In the genomic region with DNA sequence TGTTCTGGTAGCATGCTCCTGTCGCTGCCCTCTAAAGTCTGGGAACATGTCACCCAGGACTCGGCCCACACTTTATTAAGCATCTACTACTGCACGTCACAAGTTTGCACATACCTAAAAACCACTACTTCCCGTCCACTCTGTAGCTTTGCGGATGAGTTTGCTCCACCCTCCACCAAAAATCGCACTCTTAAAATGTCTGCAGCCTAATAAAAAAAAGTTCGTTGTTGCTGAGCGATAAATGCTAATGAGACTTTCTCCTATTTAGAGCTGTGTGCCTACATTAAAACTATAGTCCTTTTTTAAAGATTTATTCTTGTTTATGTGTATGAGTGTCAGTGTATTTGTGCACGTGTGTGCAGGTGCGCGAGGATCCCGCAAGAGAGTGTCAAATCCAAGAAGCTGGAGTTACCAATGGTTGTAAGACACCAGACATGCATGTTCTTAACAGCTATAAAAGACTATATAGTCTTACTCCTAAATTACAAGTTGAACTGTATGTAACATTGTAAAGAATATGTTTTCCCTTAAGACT, we compare ENCODE assay signal across 8 mouse cellular contexts. TPM values are rescaled to one million over a fixed set of nuclear protein-coding genes. Genes with fewer than 3 reads are reported as not detected.
DNase-seq lines count a peak whose midpoint lies in the region; ATAC-seq and TF ChIP-seq lines count a peak whose summit lies in the region.

No protein-coding gene starts in this region.

- H3K27ac ChIP-seq in left cerebral cortex, adult 2 months = peak overlapping the region; percentile 6; the same call in 1 of the 2 replicates
- H3K27ac ChIP-seq in intestine, embryonic 14.5 days (ENCODE audit: low read depth) = peak overlapping the region; percentile 73

- H3K9ac ChIP-seq in intestine, embryonic 14.5 days (ENCODE audit: low read length) = peak overlapping the region; percentile 78

- H3K4me1 ChIP-seq in intestine, embryonic 14.5 days (replicated peaks; ENCODE audit: control insufficient read depth, insufficient read depth, low read length) = peaks cover 15% of the 10 kb centered on the region

- no peak; the same call in 1 of the 2 replicates for ATAC-seq in intestine, embryonic 14.5 days (replicated peaks; ENCODE audit: low FRiP score, low TSS enrichment, low read depth)
- ATAC-seq in monocyte, adult 5-6 weeks (replicated peaks; ENCODE audit: insufficient number of reproducible peaks, low FRiP score, low TSS enrichment, poor library complexity, severe bottlenecking) = peak; percentile 59

- peaks cover 10% of the 10 kb centered on the region for H3K36me3 ChIP-seq in intestine, embryonic 14.5 days (ENCODE audit: control insufficient read depth, insufficient read depth, low read length)

- no peak for DNase-seq in left cerebral cortex, adult 2 months (ENCODE audit: extremely low spot score in 1 of 2, low spot score in 2 of 2)
- DNase-seq in left cerebral cortex, postnatal 36 days (ENCODE audit: low spot score in 2 of 2) = no peak
- peak; percentile 12 for DNase-seq in c-Kit-positive CD71-positive TER-119-positive erythroid progenitor cells, embryonic 14.5 days (ENCODE audit: low spot score)
- DNase-seq in intestine, embryonic 14.5 days (ENCODE audit: low spot score) = no peak
- DNase-seq in ovary, adult 18-20 months (ENCODE audit: low spot score) = no peak
- no peak for DNase-seq in T-cell, adult 2 months (ENCODE audit: low spot score)
- DNase-seq in embryo, embryonic 11 days = no peak

- 42% methylated on average over 12 of the region's 12 CpGs for WGBS in intestine, embryonic 14.5 days

- peak overlapping the region; percentile 88 for H3K4me3 ChIP-seq in left cerebral cortex, adult 2 months
- peak overlapping the region; percentile 61 for H3K4me3 ChIP-seq in intestine, embryonic 14.5 days (ENCODE audit: low read depth, low read length)

- H3K9me3 ChIP-seq in intestine, embryonic 14.5 days (ENCODE audit: control insufficient read depth, low read length) = no peaks in the 10 kb centered on the region

- peak overlapping the region; percentile 65 for H3K4me2 ChIP-seq in intestine, embryonic 14.5 days (ENCODE audit: low read length)

- intact Hi-C loops in left cerebral cortex, adult 2 months (cut with DNase I) = loop anchor here (5.0 kb wide), 1 partner anchor 39 kb away; the partner anchor contains the start of gene Slc25a3
- intact Hi-C loops in left cerebral cortex, postnatal 36 days (cut with DNase I) = loop anchor here (5.0 kb wide), 1 partner anchor 39 kb away; the partner anchor contains the start of gene Slc25a3

- TF ChIP-seq CTCF in left cerebral cortex, adult 2 months (IDR thresholded peaks at IDR 0.05) = no peak

- H3K27me3 ChIP-seq in intestine, embryonic 14.5 days (replicated peaks; ENCODE audit: control insufficient read depth, insufficient read depth, low read length) = no peaks in the 10 kb centered on the region

RNA-seq across cellular contexts. Expression of gene Ikbip, which starts 0.7 kb away (rescaled TPM):
- 10 to 100 TPM; 11.3 to 13.8 TPM for total RNA-seq in left cerebral cortex, adult 2 months (2021)
- 10 to 100 TPM; 12.5 to 13.3 TPM for total RNA-seq in left cerebral cortex, postnatal 36 days (2021)
- 37.2 and 40.2 TPM in 2 replicates for polyA plus RNA-seq in intestine, embryonic 14.5 days (2014; fragmentation: Nextera tagmentation; extraction: Ambion mirVana)
- 11.6 to 20.6 TPM (median 15.8 TPM) in 3 replicates for total RNA-seq in monocyte, adult 5-6 weeks (2017)

RNA-seq across cellular contexts. Expression of gene Apaf1, which starts 0.9 kb away (rescaled TPM):
- total RNA-seq in left cerebral cortex, adult 2 months (2021) = 10 to 100 TPM; 11.0 to 13.7 TPM
- 10 to 100 TPM; 11.4 to 12.8 TPM for total RNA-seq in left cerebral cortex, postnatal 36 days (2021)
- 25.9 and 28.0 TPM in 2 replicates for polyA plus RNA-seq in intestine, embryonic 14.5 days (2014; fragmentation: Nextera tagmentation; extraction: Ambion mirVana)
- 51.1 to 80.0 TPM (median 54.9 TPM) in 3 replicates for total RNA-seq in monocyte, adult 5-6 weeks (2017)

RNA-seq across cellular contexts. Expression of gene Slc25a3, which starts 40.4 kb away (rescaled TPM):
- total RNA-seq in left cerebral cortex, adult 2 months (2021) = 100 to 1,000 TPM; 501 to 539 TPM
- 100 to 1,000 TPM; 513 to 539 TPM for total RNA-seq in left cerebral cortex, postnatal 36 days (2021)
- 555 and 608 TPM in 2 replicates for polyA plus RNA-seq in intestine, embryonic 14.5 days (2014; fragmentation: Nextera tagmentation; extraction: Ambion mirVana)
- total RNA-seq in monocyte, adult 5-6 weeks (2017) = 191 to 312 TPM (median 245 TPM) in 3 replicates
